Mouse (Mus musculus): ENCODE results near the gene Auts2. TPM values are rescaled to one million over a fixed set of nuclear protein-coding genes. Genes with fewer than 3 reads are reported as not detected.

Auts2 gene
- total RNA-seq, 2 experiments from 2014 or later, result 28.8 to 35.3 TPM

DNA sequence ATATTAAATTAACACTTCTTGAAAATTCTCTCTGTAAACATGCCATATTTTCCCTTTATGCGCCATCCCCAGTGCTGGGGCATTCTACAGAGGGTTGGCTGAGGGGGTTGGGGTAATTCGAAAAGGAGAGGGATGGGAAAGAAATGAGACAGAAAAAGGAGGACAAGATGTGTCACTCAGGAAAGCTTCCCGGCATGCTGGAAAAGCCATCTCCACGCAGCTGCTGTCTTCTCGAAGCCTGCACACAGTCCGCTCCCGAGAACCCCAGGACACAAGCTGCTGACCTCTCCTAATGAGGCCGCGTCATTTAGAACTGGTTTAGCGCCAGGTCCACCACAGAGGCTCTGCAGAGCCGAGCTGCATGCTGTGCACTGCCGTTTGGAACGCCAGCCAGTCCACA is 825.1 kb downstream of the Auts2 start:
- intact Hi-C loops (cut with DNase I), result no loop called here
- DNase-seq, result no peak

- DNase-seq, result no peak
- intact Hi-C loops (cut with DNase I), result no loop called here
Observed at GRCm38 (mm10) chr5:131717359-131717965, 825.7 kb downstream of the Auts2 start.

GRCm38 (mm10) chr5:131714979-131715378 is 828.2 kb downstream of the Auts2 start:
- intact Hi-C loops (cut with DNase I), result no loop called here
- DNase-seq, result no peak

GRCm38 (mm10) chr5:131712441-131712840 is 830.7 kb downstream of the Auts2 start:
- intact Hi-C loops (cut with DNase I), result no loop called here

DNA sequence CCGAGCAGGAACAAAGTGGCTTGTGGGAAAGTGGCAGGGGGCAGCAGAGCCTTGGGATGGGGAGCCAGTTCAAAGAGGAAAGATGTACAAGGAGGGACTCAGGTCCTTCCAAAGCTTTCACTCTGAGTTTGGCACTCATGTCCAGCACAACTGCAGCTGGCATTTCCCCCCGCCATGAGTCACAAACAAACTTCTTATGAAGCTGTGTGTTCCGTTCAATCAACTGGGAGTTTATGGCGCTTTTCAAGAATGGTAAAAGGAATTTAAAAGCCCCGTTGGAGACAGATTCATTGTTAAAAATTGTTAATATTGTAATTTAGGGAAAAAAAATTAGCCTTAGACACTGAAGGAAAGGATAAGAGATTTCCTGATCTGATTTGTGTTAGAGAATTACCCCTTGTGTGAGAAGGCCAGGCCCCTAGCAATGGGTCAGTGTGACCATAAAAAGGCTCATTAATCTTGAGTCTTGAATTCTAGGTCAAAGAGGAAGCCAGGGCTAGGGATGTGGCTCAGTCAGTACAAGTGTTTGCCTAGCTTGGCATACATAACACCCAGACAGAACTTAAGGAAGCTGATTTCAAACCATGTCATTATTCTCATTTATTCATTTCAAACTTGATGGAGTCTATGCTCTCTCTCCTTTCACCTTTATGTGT is 831.5 kb downstream of the Auts2 start:
- intact Hi-C loops (cut with DNase I), result no loop called here
- DNase-seq, result no peak

More at GRCm38 (mm10) chr5:131712441-131712840, 830.7 kb downstream of the Auts2 start:
- no peak for DNase-seq

DNA sequence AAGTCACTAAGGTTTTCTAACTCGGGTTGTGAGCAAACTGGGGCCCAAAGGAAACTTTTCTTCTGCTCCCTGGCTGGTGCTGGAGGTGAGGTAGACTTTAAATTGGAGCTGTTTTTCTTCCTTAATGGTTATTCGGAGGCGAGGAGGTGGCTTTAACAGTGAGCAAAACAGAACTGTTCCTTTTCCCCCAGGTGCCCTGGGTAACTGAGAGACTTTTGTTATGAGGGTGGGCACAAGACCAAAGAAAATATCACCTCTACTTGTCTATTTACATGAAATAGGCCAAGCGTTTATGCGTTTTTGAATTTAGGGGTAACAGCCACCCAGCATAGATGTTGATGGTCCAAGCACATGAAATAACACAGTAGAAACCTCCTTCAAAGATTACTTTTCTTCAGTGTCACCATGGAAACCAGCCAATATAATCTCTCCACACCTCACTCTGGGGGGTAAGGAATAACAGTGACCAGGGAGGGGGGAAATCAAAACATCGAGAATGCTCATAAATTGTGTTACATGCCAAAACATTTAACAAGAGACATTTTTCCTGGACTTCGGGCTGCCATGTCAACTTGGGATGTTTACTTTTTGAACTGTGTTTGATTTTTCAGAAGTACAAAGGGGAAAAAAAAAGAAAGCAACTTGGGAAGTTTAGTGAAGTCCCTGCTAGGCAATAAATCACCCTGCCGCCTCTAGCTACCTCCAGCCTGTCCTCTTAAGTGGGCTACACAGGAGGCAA is 832.2 kb downstream of the Auts2 start:
- intact Hi-C loops (cut with DNase I), result no loop called here
- DNase-seq, result no peak

GRCm38 (mm10) chr5:131707471-131707870 is 835.7 kb downstream of the Auts2 start:
- DNase-seq, result no peak
- intact Hi-C loops (cut with DNase I), result no loop called here

DNA sequence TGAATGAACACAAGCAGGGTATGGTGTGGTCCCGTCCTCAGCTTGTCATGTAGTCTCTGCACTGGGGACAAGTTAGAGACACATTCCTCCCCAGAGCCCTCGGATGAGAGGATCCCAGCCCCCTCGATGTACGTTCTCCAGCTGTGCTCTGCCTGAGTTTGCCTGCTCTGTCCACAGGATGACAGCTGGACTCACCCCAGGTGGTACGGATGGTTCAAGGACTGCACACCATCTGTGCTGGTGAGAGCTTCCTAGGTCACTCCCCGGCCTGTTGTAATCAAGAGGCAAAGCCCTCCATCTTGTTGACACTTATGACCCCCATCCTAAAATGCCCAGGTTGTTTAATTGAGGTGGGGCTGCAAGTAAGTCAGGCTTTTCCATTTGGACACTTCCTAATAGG is 839.4 kb downstream of the Auts2 start:
- DNase-seq, result no peak
- intact Hi-C loops (cut with DNase I), result no loop called here

DNA sequence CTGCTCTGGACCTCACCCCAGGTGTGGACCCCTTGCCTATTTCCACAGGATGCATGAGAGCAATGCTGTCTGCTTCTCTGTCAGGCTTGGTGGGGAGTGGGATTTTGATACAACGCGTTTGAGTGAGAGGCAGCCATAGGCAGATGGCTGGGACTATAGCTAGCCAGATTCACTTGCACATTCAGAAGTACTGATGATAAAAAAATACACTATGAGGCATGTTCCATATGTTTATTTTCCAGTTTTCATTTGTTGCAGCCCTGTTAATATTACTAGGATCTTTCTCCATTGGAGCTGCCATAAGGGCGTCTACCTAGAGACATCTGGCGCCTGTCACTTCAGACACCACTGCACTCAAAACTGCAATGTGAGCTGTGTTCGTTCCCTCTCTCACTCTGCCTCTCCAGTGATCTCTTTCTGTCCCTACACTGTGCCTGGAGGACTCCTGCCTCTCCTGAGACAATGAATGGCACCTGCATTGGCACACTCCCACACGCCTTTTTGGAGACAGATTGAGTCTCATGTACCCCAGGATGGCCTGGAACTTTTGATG is 840.2 kb downstream of the Auts2 start:
- intact Hi-C loops (cut with DNase I), result no loop called here

DNA sequence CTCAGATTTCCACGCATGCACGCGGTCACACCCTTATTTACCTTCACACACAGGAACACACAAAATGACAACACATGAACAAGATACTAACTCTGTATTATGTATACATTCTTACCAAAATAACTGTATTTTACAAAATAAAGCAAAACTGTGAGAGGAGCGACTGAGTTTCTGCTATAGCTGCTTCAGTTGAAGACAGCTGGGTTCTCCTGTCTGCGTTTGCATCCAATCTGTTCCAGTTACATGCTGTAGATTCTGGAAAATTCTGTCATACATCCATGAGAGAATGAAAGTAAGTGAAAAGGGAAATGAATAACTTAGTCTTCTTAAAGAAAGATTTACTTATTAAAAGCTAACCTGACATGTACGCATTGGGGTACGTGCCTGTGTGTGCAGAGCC is 844.2 kb downstream of the Auts2 start:
- intact Hi-C loops (cut with DNase I), result no loop called here
- DNase-seq, result no peak

More for the DNA sequence above, 840.2 kb downstream of the Auts2 start:
- no peak for DNase-seq

DNA sequence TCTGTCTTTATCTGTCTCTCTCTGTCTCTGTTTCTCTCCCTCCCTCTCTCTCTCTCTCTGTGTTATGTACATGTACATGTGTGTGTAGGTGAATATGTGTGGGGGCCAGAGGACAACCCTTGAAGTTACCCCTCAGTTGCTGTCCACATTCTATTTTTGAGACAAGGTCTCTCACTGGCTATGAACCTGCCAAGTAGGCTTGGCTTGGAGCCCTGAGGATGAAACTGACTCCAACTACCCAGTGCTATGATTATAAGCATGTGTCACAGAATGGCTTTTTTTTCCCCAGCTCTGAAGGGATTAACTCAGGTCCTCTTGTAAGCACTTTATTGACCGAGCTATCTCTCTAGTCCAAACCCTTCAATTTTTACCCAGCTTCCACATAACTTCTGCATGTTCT is 852.4 kb downstream of the Auts2 start:
- peak; percentile 21 to 22 for DNase-seq

GRCm38 (mm10) chr5:131686956-131687618 is 856.1 kb downstream of the Auts2 start:
- intact Hi-C loops (cut with DNase I), result loop anchor here (5.0 kb wide), 1 partner anchor 70 kb away; no protein-coding TSS in a partner anchor

More for the DNA sequence above, 852.4 kb downstream of the Auts2 start:
- intact Hi-C loops (cut with DNase I), result no loop called here

DNA sequence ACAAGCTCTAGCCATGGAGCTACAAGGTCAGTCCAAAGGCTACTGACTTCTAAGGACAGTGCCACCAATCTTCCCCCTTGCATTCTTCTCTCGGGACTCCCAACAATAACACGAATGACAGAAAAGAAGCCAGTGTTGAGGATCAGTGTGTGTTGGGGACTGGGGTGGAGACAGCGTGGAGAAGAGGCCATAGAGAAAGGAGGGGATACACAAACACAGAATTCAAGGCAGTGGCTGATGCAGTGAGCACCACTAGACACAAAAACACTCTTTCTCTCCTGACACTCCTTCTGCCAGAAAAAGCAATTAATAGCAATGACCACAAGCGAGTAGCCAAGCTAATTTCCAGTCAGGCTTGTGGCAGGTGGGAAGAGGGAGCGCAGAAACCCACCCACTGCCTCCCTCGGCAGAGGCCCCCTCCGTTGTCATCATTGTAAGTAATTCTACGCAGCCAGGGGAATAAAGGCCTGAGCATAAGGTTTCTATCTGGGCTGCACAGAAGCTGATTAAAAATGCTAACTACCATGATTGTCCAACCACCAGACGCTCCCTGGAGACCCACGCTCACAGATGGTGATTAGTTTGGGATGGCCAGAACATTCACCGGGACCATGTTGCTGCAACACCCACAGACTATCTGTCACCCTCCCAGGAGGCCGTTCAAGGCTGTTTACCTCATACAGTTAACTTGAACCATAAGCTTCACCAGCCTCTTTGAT is 862.9 kb downstream of the Auts2 start:
- no peak for DNase-seq
- intact Hi-C loops (cut with DNase I), result no loop called here

More at GRCm38 (mm10) chr5:131686956-131687618, 856.1 kb downstream of the Auts2 start:
- DNase-seq, result peak in 1 of 2 experiments; percentile 17

DNA sequence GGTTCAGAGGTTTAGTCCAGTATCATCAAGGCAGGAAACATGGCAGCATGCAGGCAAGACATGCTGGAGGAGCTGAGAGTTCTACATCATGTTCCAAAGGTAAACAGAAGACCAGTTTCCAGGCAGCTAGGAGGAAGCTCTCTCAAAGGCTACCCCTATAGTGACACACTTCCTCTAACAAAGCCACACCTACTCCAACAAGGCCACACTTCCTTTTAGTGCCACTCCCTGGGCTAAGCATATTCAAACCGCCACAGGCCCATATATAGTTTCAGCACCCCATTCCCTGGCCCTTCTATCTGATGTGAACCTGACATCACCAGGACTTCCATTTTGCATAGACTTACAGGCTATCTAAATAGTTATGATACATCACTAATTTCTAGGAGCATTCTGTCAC is 863.6 kb downstream of the Auts2 start:
- intact Hi-C loops (cut with DNase I), result no loop called here
- DNase-seq, result no peak

GRCm38 (mm10) chr5:131677518-131677917 is 865.6 kb downstream of the Auts2 start:
- DNase-seq, result no peak
- intact Hi-C loops (cut with DNase I), result no loop called here

GRCm38 (mm10) chr5:131673696-131674095 is 869.4 kb downstream of the Auts2 start:
- DNase-seq, result peak; percentile 27 to 35
- intact Hi-C loops (cut with DNase I), result no loop called here

- intact Hi-C loops (cut with DNase I), result no loop called here
- DNase-seq, result no peak
Observed at GRCm38 (mm10) chr5:131665068-131665467, 878.1 kb downstream of the Auts2 start.

DNA sequence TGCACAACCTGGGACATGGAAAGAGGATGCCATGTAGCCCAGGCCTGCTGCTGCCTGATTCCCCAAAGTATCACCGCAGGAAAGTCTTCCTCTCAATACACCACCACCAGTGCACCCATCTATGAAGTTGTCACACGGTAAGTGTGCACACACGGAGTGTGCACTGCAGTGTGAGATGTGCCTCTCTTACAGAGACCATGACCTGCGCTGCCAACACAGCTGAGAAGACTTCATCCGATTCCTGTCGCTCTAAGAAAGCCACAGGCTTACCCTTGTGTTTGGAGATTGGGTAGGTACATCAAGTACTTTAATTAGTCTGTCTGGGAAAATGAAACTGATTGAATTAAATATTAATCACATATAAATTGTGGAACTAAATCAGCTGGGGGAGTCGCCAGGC is 878.5 kb downstream of the Auts2 start:
- DNase-seq, result no peak
- intact Hi-C loops (cut with DNase I), result no loop called here

- intact Hi-C loops (cut with DNase I), result no loop called here
- peak in 1 of 2 experiments; percentile 12 for DNase-seq
Observed at GRCm38 (mm10) chr5:131662657-131663056, 880.5 kb downstream of the Auts2 start.
